Mouse (Mus musculus): ENCODE measurements at regions not wholly inside any gene's neighbourhood (a gene's known extent, or its start where the extent isn't known, plus 50 kb on each side); places are given as distances from the start of the nearest gene placed in this dataset.

DNA sequence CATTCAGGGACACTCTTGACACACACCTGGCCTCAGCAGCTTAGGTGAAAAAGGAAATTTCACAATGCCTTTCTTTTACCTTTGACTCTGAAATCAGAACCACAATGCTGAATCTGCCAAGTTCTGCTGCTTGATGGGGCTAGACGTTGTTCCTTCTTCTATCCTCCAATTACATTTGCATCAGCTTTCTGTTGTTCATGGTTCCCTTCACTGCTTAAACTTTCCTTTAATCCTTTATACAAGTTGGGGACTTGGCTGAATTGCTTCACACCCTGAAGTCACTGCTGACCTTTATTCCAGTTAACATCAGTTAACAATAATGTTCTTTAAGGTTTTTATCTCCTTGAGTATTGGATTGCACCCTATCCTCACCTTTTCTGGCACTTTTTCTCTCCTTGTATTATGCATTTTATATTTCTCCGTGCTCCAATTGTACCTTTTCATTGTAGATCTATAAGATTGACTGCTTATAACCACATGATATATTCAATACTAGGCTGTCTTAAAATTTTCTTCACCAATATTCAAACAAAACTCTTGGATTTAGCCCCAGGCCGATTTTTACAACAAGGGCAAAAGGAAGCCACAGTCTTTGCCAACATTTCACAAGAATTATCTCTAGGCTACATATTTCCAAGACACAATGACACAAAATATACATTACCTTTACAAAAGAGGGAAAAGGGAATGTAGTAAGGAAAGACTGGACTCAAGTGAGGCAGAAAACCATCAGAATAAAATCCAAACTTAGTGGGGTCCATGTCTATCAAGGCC lies 92.0 kb upstream of the Fut9 start:
- TF ChIP-seq POLR2A (IDR thresholded peaks at IDR 0.05; ENCODE audit: borderline replicate concordance, extremely low read depth, insufficient read depth, insufficient read length, poor library complexity, severe bottlenecking) (no peak), CTCF (IDR thresholded peaks at IDR 0.05; ENCODE audit: borderline replicate concordance, extremely low read depth, insufficient read depth, insufficient read length) (no peak)
